8 mouse cellular contexts compared by ENCODE assay signal in the genomic region with DNA sequence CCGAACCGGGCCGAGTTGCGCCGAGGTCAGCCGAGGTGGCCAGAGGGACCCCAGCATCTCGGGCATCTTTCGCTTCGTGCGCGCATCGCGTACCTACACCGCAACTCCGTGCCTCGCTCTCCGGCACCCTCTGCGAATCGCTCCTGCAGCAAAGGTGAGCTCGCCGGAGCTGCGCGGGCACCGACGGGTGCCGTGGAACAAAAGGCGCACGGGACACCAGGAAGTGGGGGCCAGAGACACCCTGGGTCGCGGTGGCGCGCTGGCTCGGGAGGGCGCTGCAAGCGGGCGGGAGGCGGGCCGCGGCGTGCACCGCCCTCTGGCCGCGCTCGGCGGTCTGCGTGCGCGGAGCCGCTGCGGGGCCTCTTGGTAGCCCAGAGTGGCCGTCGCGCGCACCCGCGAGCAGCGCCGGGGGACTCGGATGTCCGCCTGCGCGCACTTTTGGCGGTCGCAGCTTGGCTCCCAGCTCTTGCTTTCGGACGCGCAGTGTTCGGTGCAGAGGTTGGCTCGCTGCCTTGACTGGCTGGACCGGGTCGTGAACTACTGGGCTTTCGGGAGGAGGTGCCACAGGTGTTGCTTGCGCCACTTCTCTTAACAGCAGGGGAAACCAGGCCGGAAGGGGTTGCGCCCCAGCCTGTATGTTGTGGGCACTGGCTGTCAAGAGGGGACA. TPM values are rescaled to one million over a fixed set of nuclear protein-coding genes. Genes with fewer than 3 reads are reported as not detected.
A peak's percentile ranks its signal among the peaks of the same experiment; 100 is the strongest.
DNase-seq lines count a peak whose midpoint lies in the region; ATAC-seq lines count a peak whose summit lies in the region.

No protein-coding gene starts in this region.

- no peaks in the 10 kb centered on the region for H3K9me3 ChIP-seq in hindbrain, embryonic 12.5 days (replicated peaks)

- ATAC-seq in hindbrain, embryonic 12.5 days (ENCODE audit: low FRiP score), result peak; percentile 79

- no peak overlapping the region for H3K27ac ChIP-seq in hindbrain, embryonic 12.5 days
- H3K27ac ChIP-seq in macrophage, result peak overlapping the region; percentile 72

- peaks cover 32% of the 10 kb centered on the region for H3K27me3 ChIP-seq in hindbrain, embryonic 12.5 days

- H3K4me3 ChIP-seq in hindbrain, embryonic 12.5 days, result peak overlapping the region; percentile 52
- peak overlapping the region; percentile 93 for H3K4me3 ChIP-seq in macrophage (ENCODE audit: inconsistent target)

- H3K4me2 ChIP-seq in hindbrain, embryonic 12.5 days (replicated peaks), result peak overlapping the region; percentile 74

- WGBS in hindbrain, embryonic 12.5 days, result under 1% methylated on average over 75 of the region's 75 CpGs
- under 1% methylated on average over 71 of the region's 75 CpGs for WGBS in macrophage (ENCODE audit: missing documents)

- H3K4me1 ChIP-seq in hindbrain, embryonic 12.5 days, result peaks cover 5% of the 10 kb centered on the region

- peak; percentile 15 for DNase-seq in MEL-GATA-1-ER (ENCODE audit: extremely low read depth, low read depth)
- DNase-seq in cerebellum, adult 11-12 months, result peak; percentile 37
- peak; percentile 51 for DNase-seq in forelimb bud, embryonic 11.5 days (ENCODE audit: low read depth, low spot score)
- DNase-seq in layer of hippocampus, postnatal 36 days, result peak; percentile 48 to 65
- peak; percentile 65 to 73 for DNase-seq in right cerebral cortex, postnatal 10 days (ENCODE audit: low spot score in 2 of 2)
- DNase-seq in urinary bladder, postnatal 25 days (ENCODE audit: low spot score), result peak; percentile 70

- peaks cover 52% of the 10 kb centered on the region for H3K79me2 ChIP-seq in macrophage (ENCODE audit: inconsistent target)

- peak overlapping the region; percentile 53 for H3K9ac ChIP-seq in hindbrain, embryonic 12.5 days

- H3K36me3 ChIP-seq in hindbrain, embryonic 12.5 days, result no peaks in the 10 kb centered on the region; the same call in 1 of the 2 replicates
- H3K36me3 ChIP-seq in macrophage (ENCODE audit: inconsistent target), result peaks cover 27% of the 10 kb centered on the region

RNA-seq across cellular contexts. Expression of a gene that starts 0.4 kb away (rescaled TPM):
- 4.1 and 4.5 TPM in 2 replicates for polyA plus RNA-seq in hindbrain, embryonic 12.5 days (2016; fragmentation: Nextera tagmentation; extraction: Ambion mirVana)
- total RNA-seq in layer of hippocampus, postnatal 36 days (2021), result 1 to 10 TPM; 7.4 to 7.5 TPM
- 1,000 to 10,000 TPM in 16 of 26 experiments, 100 to 1,000 TPM in 10; 182 to 4,122 (median 1,484) TPM for total RNA-seq in macrophage (2018; cell fraction: chromatin; rRNA removed)
- total RNA-seq in macrophage (2018; cell fraction: cytosol; rRNA removed), result 1,000 to 10,000 TPM in 3 of 26 experiments, 100 to 1,000 TPM in 20, 10 to 100 TPM in 3; 70.8 to 1,263 (median 454) TPM
- total RNA-seq in macrophage (2018; cell fraction: nucleus; rRNA removed), result 1,000 to 10,000 TPM in 16 of 26 experiments, 100 to 1,000 TPM in 10; 125 to 4,136 (median 1,548) TPM
- 39.6 to 162 TPM (median 77.3 TPM) in 3 replicates for polyA plus RNA-seq in macrophage (2018)

RNA-seq across cellular contexts. Expression of a gene that starts 2.7 kb away (rescaled TPM):
- not detected in 2 replicates for polyA plus RNA-seq in hindbrain, embryonic 12.5 days (2016; fragmentation: Nextera tagmentation; extraction: Ambion mirVana)
- total RNA-seq in layer of hippocampus, postnatal 36 days (2021), result 1 to 10 TPM; 1.0 TPM
- 1 to 10 TPM in 12 of 26 experiments, under 1 TPM in 2, not detected in 12; 0.88 to 3.4 (median 1.3) TPM for total RNA-seq in macrophage (2018; cell fraction: chromatin; rRNA removed)
- total RNA-seq in macrophage (2018; cell fraction: cytosol; rRNA removed), result under 1 TPM in 8 of 26 experiments, not detected in 18; 0.14 to 0.42 (median 0.19) TPM
- total RNA-seq in macrophage (2018; cell fraction: nucleus; rRNA removed), result 1 to 10 TPM in 12 of 26 experiments, under 1 TPM in 3, not detected in 11; 0.53 to 5.5 (median 1.5) TPM
- not detected in 3 replicates for polyA plus RNA-seq in macrophage (2018)

RNA-seq across cellular contexts. Expression of a gene that starts 49.7 kb away (rescaled TPM):
- polyA plus RNA-seq in hindbrain, embryonic 12.5 days (2016; fragmentation: Nextera tagmentation; extraction: Ambion mirVana), result not detected in 2 replicates
- not detected for total RNA-seq in layer of hippocampus, postnatal 36 days (2021)
- not detected for total RNA-seq in macrophage (2018; cell fraction: chromatin; rRNA removed)
- not detected for total RNA-seq in macrophage (2018; cell fraction: cytosol; rRNA removed)
- total RNA-seq in macrophage (2018; cell fraction: nucleus; rRNA removed), result under 1 TPM in 1 of 26 experiments, not detected in 25; 0.82 TPM
- polyA plus RNA-seq in macrophage (2018), result not detected in 3 replicates

Comparison
In these comparisons a context has a peak if more than half of its experiments do, and no peak if none do; other contexts are left out.
1. DNase-seq: peak in every context shown above with its lines; median percentile 70 in urinary bladder, postnatal 25 days; 69 in right cerebral cortex, postnatal 10 days; 56 in layer of hippocampus, postnatal 36 days; 51 in forelimb bud, embryonic 11.5 days; 37 in cerebellum, adult 11-12 months; 15 in MEL-GATA-1-ER.